Mouse (Mus musculus) hindbrain, embryonic 13.5 days (tissue): ENCODE measurements around the gene Retsat. TPM values are rescaled to one million over a fixed set of nuclear protein-coding genes. Genes with fewer than 3 reads are reported as not detected.
A peak's percentile ranks its signal among the peaks of the same experiment; 100 is the strongest.

Experiments
- ATAC-seq: fragments of 200-750 bp; cut with Nextera tagmentation; 2 replicates; pipeline ENCODE4 v1.8.0; 2017; ENCODE audit warnings: moderate TSS enrichment; ENCODE audit not compliant: low FRiP score
- H3K27ac ChIP-seq: fragments of 300-500 bp; sonication (generic); 2 replicates; pipeline ENCODE4 v1.5.1; 2015; ENCODE audit warnings: inconsistent platforms, mild to moderate bottlenecking, moderate library complexity
- H3K27me3 ChIP-seq: fragments of 300-500 bp; sonication (generic); 2 replicates; pipeline ENCODE4 v1.6.1; 2015; ENCODE audit warnings: mild to moderate bottlenecking, inconsistent platforms
- H3K36me3 ChIP-seq: fragments of 300-500 bp; sonication (generic); 2 replicates; pipeline ENCODE4 v1.6.1; 2015; ENCODE audit warnings: mild to moderate bottlenecking, inconsistent platforms
- H3K4me1 ChIP-seq: fragments of 300-500 bp; sonication (generic); replicated peaks from 2 replicates; pipeline ENCODE4 v1.6.1; 2015; ENCODE audit warnings: inconsistent platforms
- H3K4me2 ChIP-seq: fragments of 300-500 bp; sonication (generic); 2 replicates; pipeline ENCODE4 v1.6.1; 2015; ENCODE audit warnings: inconsistent platforms, mild to moderate bottlenecking, moderate library complexity
- H3K4me3 ChIP-seq: fragments of 300-500 bp; sonication (generic); 2 replicates; pipeline ENCODE4 v1.5.1; 2015; ENCODE audit warnings: mild to moderate bottlenecking, inconsistent platforms
- H3K9ac ChIP-seq: fragments of 300-500 bp; sonication (generic); 2 replicates; pipeline ENCODE4 v1.6.1; 2015; ENCODE audit warnings: mild to moderate bottlenecking, inconsistent platforms
- H3K9me3 ChIP-seq: fragments of 300-500 bp; sonication (generic); 2 replicates; pipeline ENCODE4 v1.6.1; 2016; ENCODE audit warnings: inconsistent platforms
- WGBS: fragments of 180-500 bp; shearing (Covaris S2); methylation state at CpG from one replicate; pipeline ENCODE4 v1.1.7; 2015; 5-methylcytosine and 5-hydroxymethylcytosine counted together
- polyA plus RNA-seq: library from polyadenylated mRNA; unstranded; fragments of >200 nt; fragmentation: Nextera tagmentation; extraction: Ambion mirVana; gene quantifications from 2 replicates; pipeline ENCODE4 v1.2.1, GENCODE M21; 2015

The Retsat gene
- polyA plus RNA-seq, 1 experiment from 2014 or later, result 4.8 TPM

GRCm38 (mm10) chr6:72616643-72617288 is 18.5 kb downstream of the Retsat start, which contains the start of gene Tgoln1:
Gene Tgoln1 (minus strand): TSS chr6:72617000.
- peaks cover 16% of the 10 kb centered on the region for H3K36me3 ChIP-seq
- WGBS, result under 1% methylated on average over 41 of the region's 41 CpGs
- no peaks in the 10 kb centered on the region for H3K27me3 ChIP-seq
- peak within 1 kb of the TSS; percentile 85 for H3K9ac ChIP-seq
- peak within 1 kb of the TSS; percentile 76 for H3K4me3 ChIP-seq
- peak within 1 kb of the TSS; percentile 98 for H3K4me2 ChIP-seq
- peaks cover 39% of the 10 kb centered on the region for H3K4me1 ChIP-seq
- H3K9me3 ChIP-seq, result no peaks in the 10 kb centered on the region
- peak within 1 kb of the TSS; percentile 96 for H3K27ac ChIP-seq
- peak; percentile 97 for ATAC-seq

GRCm38 (mm10) chr6:72619734-72620532 is 21.7 kb downstream of the Retsat start:
- H3K9ac ChIP-seq, result no peak overlapping the region
- H3K27ac ChIP-seq, result no peak overlapping the region
- 58% methylated on average over 12 of the region's 12 CpGs for WGBS
- no peaks in the 10 kb centered on the region for H3K9me3 ChIP-seq
- H3K4me2 ChIP-seq, result no peak overlapping the region
- ATAC-seq, result no peak
- no peak overlapping the region for H3K4me3 ChIP-seq
- H3K27me3 ChIP-seq, result no peaks in the 10 kb centered on the region
- H3K4me1 ChIP-seq, result peaks cover 21% of the 10 kb centered on the region
- H3K36me3 ChIP-seq, result no peaks in the 10 kb centered on the region

- WGBS, result 90% methylated on average over 5 of the region's 5 CpGs
- ATAC-seq, result no peak
- Histone ChIP-seq H3K4me1 (peaks cover 11% of the 10 kb centered on the region), H3K9me3 (no peaks in the 10 kb centered on the region), H3K36me3 (no peaks in the 10 kb centered on the region), H3K9ac (no peak overlapping the region), H3K4me2 (no peak overlapping the region), H3K27me3 (no peaks in the 10 kb centered on the region), H3K27ac (no peak overlapping the region), H3K4me3 (no peak overlapping the region)
Measured at GRCm38 (mm10) chr6:72620920-72621319, 22.6 kb downstream of the Retsat start.

- Histone ChIP-seq H3K4me3 (no peak overlapping the region), H3K9me3 (no peaks in the 10 kb centered on the region), H3K4me2 (no peak overlapping the region), H3K9ac (no peak overlapping the region), H3K4me1 (peaks cover under 1% of the 10 kb centered on the region; the same call in 1 of the 2 replicates), H3K27ac (no peak overlapping the region), H3K36me3 (no peaks in the 10 kb centered on the region), H3K27me3 (no peaks in the 10 kb centered on the region)
- WGBS, result 37% methylated on average over 3 of the region's 3 CpGs
- ATAC-seq, result no peak
Measured at GRCm38 (mm10) chr6:72622917-72623316, 24.6 kb downstream of the Retsat start.

GRCm38 (mm10) chr6:72623661-72624402 is 25.6 kb downstream of the Retsat start:
- WGBS, result 92% methylated on average over 8 of the region's 8 CpGs
- no peak overlapping the region for H3K4me3 ChIP-seq
- H3K4me2 ChIP-seq, result no peak overlapping the region
- H3K9ac ChIP-seq, result no peak overlapping the region
- H3K27ac ChIP-seq, result no peak overlapping the region
- H3K4me1 ChIP-seq, result no peaks in the 10 kb centered on the region
- no peak for ATAC-seq
- H3K36me3 ChIP-seq, result no peaks in the 10 kb centered on the region
- H3K27me3 ChIP-seq, result no peaks in the 10 kb centered on the region
- H3K9me3 ChIP-seq, result no peaks in the 10 kb centered on the region

- Histone ChIP-seq H3K27me3 (no peaks in the 10 kb centered on the region), H3K36me3 (peaks cover 5% of the 10 kb centered on the region; the same call in 1 of the 2 replicates), H3K27ac (no peak overlapping the region), H3K4me3 (no peak overlapping the region), H3K4me2 (no peak overlapping the region), H3K4me1 (no peaks in the 10 kb centered on the region), H3K9me3 (no peaks in the 10 kb centered on the region), H3K9ac (no peak overlapping the region)
- ATAC-seq, result no peak
- WGBS, result 89% methylated on average over 7 of the region's 7 CpGs
Measured at GRCm38 (mm10) chr6:72626391-72626790, 28.1 kb downstream of the Retsat start.

- no peak for ATAC-seq
- Histone ChIP-seq H3K36me3 (peaks cover 5% of the 10 kb centered on the region; the same call in 1 of the 2 replicates), H3K9ac (0 out of 2 replicates have a peak overlapping the region, but pooled peaks have one; percentile 5), H3K27ac (no peak overlapping the region), H3K27me3 (no peaks in the 10 kb centered on the region), H3K4me3 (no peak overlapping the region), H3K4me2 (no peak overlapping the region), H3K9me3 (no peaks in the 10 kb centered on the region), H3K4me1 (no peaks in the 10 kb centered on the region)
- 86% methylated on average over 16 of the region's 16 CpGs for WGBS
Measured at GRCm38 (mm10) chr6:72627276-72627675, 29.0 kb downstream of the Retsat start.

GRCm38 (mm10) chr6:72630370-72630769 is 32.1 kb downstream of the Retsat start:
- Histone ChIP-seq H3K4me3 (no peak overlapping the region), H3K4me2 (no peak overlapping the region), H3K9me3 (no peaks in the 10 kb centered on the region), H3K27me3 (no peaks in the 10 kb centered on the region), H3K4me1 (no peaks in the 10 kb centered on the region), H3K36me3 (peaks cover 5% of the 10 kb centered on the region; the same call in 1 of the 2 replicates), H3K27ac (no peak overlapping the region), H3K9ac (no peak overlapping the region)
- WGBS, result 100% methylated on average over 2 of the region's 2 CpGs
- ATAC-seq, result no peak

- no peak overlapping the region for H3K4me2 ChIP-seq
- no peak overlapping the region for H3K4me3 ChIP-seq
- no peaks in the 10 kb centered on the region for H3K9me3 ChIP-seq
- H3K4me1 ChIP-seq, result no peaks in the 10 kb centered on the region
- WGBS, result 91% methylated on average over 14 of the region's 14 CpGs
- no peak overlapping the region for H3K27ac ChIP-seq
- no peak for ATAC-seq
- no peaks in the 10 kb centered on the region for H3K27me3 ChIP-seq
- no peak overlapping the region for H3K9ac ChIP-seq
- H3K36me3 ChIP-seq, result peaks cover 5% of the 10 kb centered on the region; the same call in 1 of the 2 replicates
Measured at GRCm38 (mm10) chr6:72630961-72631360, 32.7 kb downstream of the Retsat start.

- no peak overlapping the region for H3K27ac ChIP-seq
- H3K36me3 ChIP-seq, result peaks cover 5% of the 10 kb centered on the region; the same call in 1 of the 2 replicates
- ATAC-seq, result no peak
- H3K9me3 ChIP-seq, result no peaks in the 10 kb centered on the region
- H3K4me3 ChIP-seq, result no peak overlapping the region
- H3K9ac ChIP-seq, result peak overlapping the region; percentile 39; the same call in 1 of the 2 replicates
- H3K27me3 ChIP-seq, result no peaks in the 10 kb centered on the region
- 77% methylated on average over 6 of the region's 6 CpGs for WGBS
- H3K4me2 ChIP-seq, result no peak overlapping the region
- H3K4me1 ChIP-seq, result 0 out of 2 replicates have a peak, but pooled peaks cover 2% of the 10 kb centered on the region
Measured at GRCm38 (mm10) chr6:72631700-72632099, 33.4 kb downstream of the Retsat start.

GRCm38 (mm10) chr6:72634311-72634710 is 36.0 kb downstream of the Retsat start:
- Histone ChIP-seq H3K4me3 (no peak overlapping the region), H3K36me3 (peaks cover 5% of the 10 kb centered on the region; the same call in 1 of the 2 replicates), H3K9me3 (no peaks in the 10 kb centered on the region), H3K27me3 (no peaks in the 10 kb centered on the region), H3K9ac (0 out of 2 replicates have a peak overlapping the region, but pooled peaks have one; percentile 35), H3K27ac (no peak overlapping the region), H3K4me2 (no peak overlapping the region), H3K4me1 (0 out of 2 replicates have a peak, but pooled peaks cover 2% of the 10 kb centered on the region)
- 71% methylated on average over 9 of the region's 10 CpGs for WGBS
- ATAC-seq, result no peak
